Mouse (Mus musculus): ENCODE results near the gene Bin2. TPM values are rescaled to one million over a fixed set of nuclear protein-coding genes. Genes with fewer than 3 reads are reported as not detected.

Gene Bin2
- total and polyA plus RNA-seq, 2 experiments from 2014 or later = 0.42 to 0.68 TPM

DNA sequence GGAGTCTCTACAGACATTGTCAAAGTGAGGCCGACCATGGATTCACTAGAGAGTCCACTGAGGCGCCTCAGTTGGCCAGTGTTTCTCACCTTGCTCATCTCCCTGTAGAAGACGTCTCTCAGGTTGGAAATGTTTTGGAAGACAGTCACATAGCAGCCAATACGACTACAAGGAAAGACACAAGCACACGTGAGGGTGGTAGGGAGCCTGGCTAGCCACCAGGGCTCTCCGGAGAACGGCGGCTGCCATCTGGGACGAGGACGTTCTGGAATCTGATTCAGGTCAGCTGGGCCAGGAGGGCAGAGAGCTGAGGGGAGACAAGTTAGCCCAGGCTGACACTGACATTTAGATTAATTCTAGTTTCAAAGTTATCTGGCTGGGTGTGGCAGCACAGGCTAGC, 19.2 kb downstream of the Bin2 start:
- H3K9me3 ChIP-seq (replicated peaks; ENCODE audit: control insufficient read depth, low read length) = no peaks in the 10 kb centered on the region
- no peak for TF ChIP-seq EP300 (IDR thresholded peaks at IDR 0.05; ENCODE audit: low read depth)
- no peak for TF ChIP-seq CTCF (IDR thresholded peaks at IDR 0.05; ENCODE audit: low read depth)
- H3K9ac ChIP-seq (replicated peaks; ENCODE audit: low read depth, low read length) = no peak overlapping the region
- no peaks in the 10 kb centered on the region for H3K27me3 ChIP-seq (ENCODE audit: control insufficient read depth, insufficient read depth, low read length)
- H3K4me1 ChIP-seq (ENCODE audit: control insufficient read depth, insufficient read depth) = no peaks in the 10 kb centered on the region
- no peaks in the 10 kb centered on the region for H3K36me3 ChIP-seq (replicated peaks; ENCODE audit: control insufficient read depth, insufficient read depth, low read length)
- WGBS = 68% methylated on average over 10 of the region's 10 CpGs
- no peak overlapping the region for H3K4me2 ChIP-seq (ENCODE audit: low read depth, low read length)
- no peak overlapping the region for H3K27ac ChIP-seq (ENCODE audit: low read depth)
- DNase-seq (ENCODE audit: low spot score) = no peak
- no peak overlapping the region for H3K4me3 ChIP-seq (ENCODE audit: low read depth, low read length)
- no peak for ATAC-seq (ENCODE audit: insufficient read depth, low read depth)

DNA sequence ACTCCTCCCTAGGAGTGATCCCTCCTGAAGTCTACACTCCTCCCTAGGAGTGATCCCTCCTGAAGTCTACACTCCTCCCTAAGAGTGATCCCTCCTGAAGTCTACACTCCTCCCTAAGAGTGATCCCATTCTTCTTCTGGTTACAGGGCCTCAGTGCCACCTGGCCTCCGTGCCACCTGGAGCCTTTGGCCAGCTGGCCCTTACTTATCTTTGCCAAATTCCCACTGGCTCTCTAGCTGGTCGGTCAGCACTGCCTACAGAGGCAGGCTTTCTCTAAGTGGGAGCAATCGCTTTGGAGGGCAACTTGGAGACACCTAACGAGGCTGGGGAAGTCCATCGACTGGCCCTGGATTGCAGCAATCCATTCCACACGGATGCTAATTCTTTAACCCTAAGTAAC, 23.2 kb downstream of the Bin2 start:
- DNase-seq (ENCODE audit: low spot score) = no peak
- Histone ChIP-seq H3K9ac (replicated peaks; ENCODE audit: low read depth, low read length) (no peak overlapping the region), H3K4me1 (ENCODE audit: control insufficient read depth, insufficient read depth) (0 out of 2 replicates have a peak, but pooled peaks cover 4% of the 10 kb centered on the region), H3K36me3 (replicated peaks; ENCODE audit: control insufficient read depth, insufficient read depth, low read length) (no peaks in the 10 kb centered on the region), H3K4me3 (ENCODE audit: low read depth, low read length) (no peak overlapping the region), H3K27me3 (ENCODE audit: control insufficient read depth, insufficient read depth, low read length) (no peaks in the 10 kb centered on the region), H3K27ac (ENCODE audit: low read depth) (no peak overlapping the region), H3K4me2 (ENCODE audit: low read depth, low read length) (no peak overlapping the region), H3K9me3 (replicated peaks; ENCODE audit: control insufficient read depth, low read length) (no peaks in the 10 kb centered on the region)
- ATAC-seq (ENCODE audit: insufficient read depth, low read depth) = no peak
- WGBS = 73% methylated on average over 6 of the region's 6 CpGs
- no peak for TF ChIP-seq CTCF (IDR thresholded peaks at IDR 0.05; ENCODE audit: low read depth)

DNA sequence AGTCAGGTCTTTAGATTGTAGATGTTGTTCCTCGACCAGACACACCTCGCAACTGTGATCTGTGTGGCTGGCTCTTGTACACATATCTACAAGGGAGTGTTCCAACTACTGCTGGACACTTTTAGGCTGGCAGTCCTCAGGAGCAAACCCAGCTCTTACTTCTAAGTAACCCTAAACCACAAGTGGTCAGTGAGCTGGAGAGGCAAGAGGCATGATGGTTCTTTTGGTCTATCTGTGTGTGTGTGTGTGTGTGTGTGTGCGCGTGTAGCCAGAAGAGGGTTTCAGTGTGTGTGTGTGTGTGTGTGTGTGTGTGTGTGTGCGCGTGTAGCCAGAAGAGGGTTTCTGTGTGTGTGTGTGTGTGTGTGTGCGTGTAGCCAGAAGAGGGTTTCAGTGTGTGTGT, 26.9 kb downstream of the Bin2 start:
- H3K36me3 ChIP-seq (replicated peaks; ENCODE audit: control insufficient read depth, insufficient read depth, low read length) = no peaks in the 10 kb centered on the region
- no peak overlapping the region for H3K4me2 ChIP-seq (ENCODE audit: low read depth, low read length)
- peaks cover 14% of the 10 kb centered on the region; the same call in 1 of the 2 replicates for H3K4me1 ChIP-seq (ENCODE audit: control insufficient read depth, insufficient read depth)
- TF ChIP-seq EP300 (IDR thresholded peaks at IDR 0.05; ENCODE audit: low read depth) (no peak), CTCF (IDR thresholded peaks at IDR 0.05; ENCODE audit: low read depth) (no peak)
- no peak overlapping the region for H3K9ac ChIP-seq (replicated peaks; ENCODE audit: low read depth, low read length)
- ATAC-seq (ENCODE audit: insufficient read depth, low read depth) (no peak), DNase-seq (ENCODE audit: low spot score) (no peak)
- no peak overlapping the region for H3K27ac ChIP-seq (ENCODE audit: low read depth)
- H3K9me3 ChIP-seq (replicated peaks; ENCODE audit: control insufficient read depth, low read length) = no peaks in the 10 kb centered on the region
- H3K27me3 ChIP-seq (ENCODE audit: control insufficient read depth, insufficient read depth, low read length) = no peaks in the 10 kb centered on the region
- no peak overlapping the region for H3K4me3 ChIP-seq (ENCODE audit: low read depth, low read length)
- WGBS = 89% methylated on average over 7 of the region's 7 CpGs

DNA sequence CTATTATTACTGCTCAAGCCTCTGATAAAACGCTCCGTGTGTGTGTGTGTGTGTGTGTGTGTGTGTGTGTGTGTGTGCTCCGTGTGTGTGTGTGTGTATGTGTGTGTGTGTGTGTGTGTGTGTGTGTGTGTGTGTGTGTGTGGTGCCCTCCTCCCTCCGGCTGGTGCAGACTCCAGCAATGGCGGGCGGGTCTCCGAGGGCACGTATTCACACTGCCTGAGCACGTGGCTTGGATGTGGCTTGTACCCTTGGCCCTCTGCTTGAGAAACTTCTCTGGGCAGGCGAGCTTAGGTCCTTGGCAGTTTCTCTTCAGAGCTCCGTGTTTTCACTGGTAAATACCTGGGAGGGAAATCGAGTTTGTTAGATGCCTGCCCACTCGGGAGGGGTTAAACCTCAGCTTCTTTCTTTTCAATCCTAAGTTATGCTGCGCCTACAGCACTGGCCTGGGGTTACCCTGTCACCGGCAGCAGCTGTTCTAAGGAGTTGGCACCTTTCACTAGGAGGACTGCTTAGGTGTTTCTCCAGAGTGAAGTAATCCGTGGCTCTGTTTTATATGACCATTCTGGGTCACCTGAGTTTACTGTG, 28.0 kb downstream of the Bin2 start:
- Histone ChIP-seq H3K4me1 (ENCODE audit: control insufficient read depth, insufficient read depth) (peaks cover 16% of the 10 kb centered on the region; the same call in 1 of the 2 replicates), H3K4me2 (ENCODE audit: low read depth, low read length) (peak overlapping the region; percentile 39), H3K36me3 (replicated peaks; ENCODE audit: control insufficient read depth, insufficient read depth, low read length) (no peaks in the 10 kb centered on the region), H3K9me3 (replicated peaks; ENCODE audit: control insufficient read depth, low read length) (no peaks in the 10 kb centered on the region), H3K27ac (ENCODE audit: low read depth) (no peak overlapping the region; the same call in 1 of the 2 replicates), H3K4me3 (ENCODE audit: low read depth, low read length) (no peak overlapping the region), H3K9ac (replicated peaks; ENCODE audit: low read depth, low read length) (no peak overlapping the region), H3K27me3 (ENCODE audit: control insufficient read depth, insufficient read depth, low read length) (peaks cover 9% of the 10 kb centered on the region)
- DNase-seq (ENCODE audit: low spot score) (no peak), ATAC-seq (ENCODE audit: insufficient read depth, low read depth) (peak; percentile 25; the same call in 1 of the 2 replicates)
- TF ChIP-seq CTCF (IDR thresholded peaks at IDR 0.05; ENCODE audit: low read depth) (no peak), EP300 (IDR thresholded peaks at IDR 0.05; ENCODE audit: low read depth) (no peak)
- WGBS = 50% methylated on average over 15 of the region's 16 CpGs

DNA sequence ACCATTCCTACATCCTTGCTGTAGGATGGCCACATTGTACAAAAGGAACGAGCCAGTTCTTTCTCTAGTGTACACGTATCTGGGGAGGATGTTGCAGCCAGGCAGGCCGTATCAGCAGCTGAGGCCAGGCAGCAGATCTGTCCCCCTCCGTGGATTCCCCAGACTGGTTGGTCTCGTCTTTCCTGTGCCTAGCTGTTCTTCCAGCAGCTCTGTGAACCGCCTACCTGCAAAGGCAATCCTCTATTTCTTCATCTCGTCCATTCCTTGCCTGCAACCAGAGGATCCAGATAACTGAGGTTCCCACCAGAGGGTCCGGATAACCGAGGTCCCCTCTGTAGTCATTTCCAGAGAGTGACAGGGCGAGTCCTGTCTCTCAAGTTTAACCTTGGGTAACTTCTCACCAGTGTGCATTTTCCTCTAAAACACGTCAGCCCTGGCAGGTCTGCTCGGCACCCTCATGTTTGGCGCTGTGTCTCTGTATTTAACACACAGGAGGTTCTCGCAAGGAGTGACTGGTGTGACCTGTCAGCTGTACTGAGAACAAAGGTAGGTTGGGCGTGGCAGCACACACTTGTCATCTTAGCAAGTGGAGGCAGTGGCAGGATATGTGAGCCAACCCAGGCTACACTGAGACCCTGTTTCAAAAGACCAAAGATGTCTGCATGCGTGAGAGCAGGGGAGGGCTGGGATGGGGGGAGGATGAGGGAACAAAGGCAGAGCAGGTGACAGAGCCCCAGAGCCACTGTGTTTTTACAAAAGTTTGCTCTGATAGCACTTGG, 29.2 kb downstream of the Bin2 start:
- DNase-seq (ENCODE audit: low spot score) = no peak
- no peak for ATAC-seq (ENCODE audit: insufficient read depth, low read depth)
- Histone ChIP-seq H3K4me3 (ENCODE audit: low read depth, low read length) (no peak overlapping the region), H3K27ac (ENCODE audit: low read depth) (peak overlapping the region; percentile 55; the same call in 1 of the 2 replicates), H3K27me3 (ENCODE audit: control insufficient read depth, insufficient read depth, low read length) (peaks cover 20% of the 10 kb centered on the region), H3K4me2 (ENCODE audit: low read depth, low read length) (no peak overlapping the region), H3K36me3 (replicated peaks; ENCODE audit: control insufficient read depth, insufficient read depth, low read length) (no peaks in the 10 kb centered on the region), H3K9me3 (replicated peaks; ENCODE audit: control insufficient read depth, low read length) (no peaks in the 10 kb centered on the region), H3K9ac (replicated peaks; ENCODE audit: low read depth, low read length) (no peak overlapping the region), H3K4me1 (ENCODE audit: control insufficient read depth, insufficient read depth) (peaks cover 16% of the 10 kb centered on the region; the same call in 1 of the 2 replicates)
- no peak for TF ChIP-seq CTCF (IDR thresholded peaks at IDR 0.05; ENCODE audit: low read depth)
- no peak for TF ChIP-seq EP300 (IDR thresholded peaks at IDR 0.05; ENCODE audit: low read depth)
- 73% methylated on average over 16 of the region's 16 CpGs for WGBS
